27 mouse cellular contexts compared by ENCODE assay signal in genomic region chr10:14468623-14469022, GRCm38 (mm10).
A peak's percentile ranks its signal among the peaks of the same experiment; 100 is the strongest.
DNase-seq lines count a peak whose midpoint lies in the region; ATAC-seq and TF ChIP-seq lines count a peak whose summit lies in the region.
"Had no signal": no experiment of that assay in that cellular context is flagged by ENCODE, and none has a peak within 500 bp of the region (broad histone marks: within the 10 kb centered on the region; RNA-seq: fewer than 3 reads in every experiment).

No protein-coding gene starts in this region.

- 42% methylated on average over 10 of the region's 10 CpGs for WGBS in heart, embryonic 12.5 days
- WGBS in lung, postnatal 0 days: 63% methylated on average over 10 of the region's 10 CpGs

- no peak overlapping the region for H3K4me3 ChIP-seq in heart, embryonic 12.5 days
- H3K4me3 ChIP-seq in lung, postnatal 0 days (ENCODE audit: low read depth, low read length): no peak overlapping the region
- H3K4me3 ChIP-seq: embryonic facial prominence, embryonic 15.5 days; forebrain, embryonic 12.5 days; hindbrain, embryonic 12.5 days; intestine, embryonic 15.5 days; liver, embryonic 13.5 days; megakaryocyte, embryonic 14.5 days; midbrain, embryonic 12.5 days; myocyte; neural tube, embryonic 12.5 days had no signal

- intact Hi-C loops in heart, postnatal 10 days (cut with DNase I): no loop called here
- intact Hi-C loops in heart, postnatal 36 days (cut with DNase I): no loop called here

- peaks cover 9% of the 10 kb centered on the region; the same call in 1 of the 2 replicates for H3K4me1 ChIP-seq in heart, embryonic 12.5 days (replicated peaks)
- no peaks in the 10 kb centered on the region for H3K4me1 ChIP-seq in lung, postnatal 0 days (ENCODE audit: insufficient read depth, low read depth, low read length)
- H3K4me1 ChIP-seq: forebrain, embryonic 12.5 days; hindbrain, embryonic 12.5 days; intestine, embryonic 15.5 days; liver, embryonic 13.5 days; megakaryocyte, embryonic 14.5 days; midbrain, embryonic 12.5 days; neural tube, embryonic 12.5 days had no signal

- no peak for ATAC-seq in heart, embryonic 12.5 days (ENCODE audit: insufficient number of reproducible peaks, low FRiP score)
- peak; percentile 57; the same call in 1 of the 2 replicates for ATAC-seq in lung, postnatal 0 days
- ATAC-seq: forebrain, postnatal 0 days; hindbrain, postnatal 0 days; intestine, embryonic 15.5 days had no signal

- no peaks in the 10 kb centered on the region for H3K9me3 ChIP-seq in heart, embryonic 12.5 days (replicated peaks)
- no peaks in the 10 kb centered on the region for H3K9me3 ChIP-seq in lung, postnatal 0 days (ENCODE audit: low read length)
- H3K9me3 ChIP-seq: embryonic facial prominence, embryonic 15.5 days; forebrain, embryonic 12.5 days; hindbrain, embryonic 12.5 days; intestine, embryonic 15.5 days; liver, embryonic 13.5 days; megakaryocyte, embryonic 14.5 days; midbrain, embryonic 12.5 days; neural tube, embryonic 12.5 days had no signal

- no peak for TF ChIP-seq CTCF in lung, postnatal 0 days (IDR thresholded peaks at IDR 0.05)

- H3K27me3 ChIP-seq in heart, embryonic 12.5 days (replicated peaks): no peaks in the 10 kb centered on the region
- H3K27me3 ChIP-seq in lung, postnatal 0 days (replicated peaks; ENCODE audit: insufficient read depth, low read length): no peaks in the 10 kb centered on the region
- H3K27me3 ChIP-seq: embryonic facial prominence, embryonic 15.5 days; forebrain, embryonic 12.5 days; hindbrain, embryonic 12.5 days; intestine, embryonic 15.5 days; liver, embryonic 13.5 days; megakaryocyte, embryonic 14.5 days; midbrain, embryonic 12.5 days; neural tube, embryonic 12.5 days had no signal

- H3K4me2 ChIP-seq in heart, embryonic 12.5 days: 0 out of 2 replicates have a peak overlapping the region, but pooled peaks have one; percentile 16
- H3K4me2 ChIP-seq in lung, postnatal 0 days (replicated peaks; ENCODE audit: low read depth, low read length): no peak overlapping the region
- H3K4me2 ChIP-seq: embryonic facial prominence, embryonic 15.5 days; forebrain, embryonic 12.5 days; hindbrain, embryonic 12.5 days; intestine, embryonic 15.5 days; liver, embryonic 13.5 days; midbrain, embryonic 12.5 days; neural tube, embryonic 12.5 days had no signal

- H3K9ac ChIP-seq in heart, embryonic 12.5 days: no peak overlapping the region
- H3K9ac ChIP-seq in lung, postnatal 0 days (replicated peaks; ENCODE audit: low read depth): no peak overlapping the region
- H3K9ac ChIP-seq: embryonic facial prominence, embryonic 15.5 days; forebrain, embryonic 12.5 days; forebrain, postnatal 0 days; hindbrain, embryonic 12.5 days; intestine, embryonic 15.5 days; liver, embryonic 13.5 days; midbrain, embryonic 12.5 days; neural tube, embryonic 12.5 days had no signal

- DNase-seq in heart, adult 11 months: no peak
- DNase-seq in heart, postnatal 10 days: peak; percentile 30 to 34
- DNase-seq in heart, postnatal 36 days: no peak
- peak; percentile 50 for DNase-seq in lung, postnatal 0 days (ENCODE audit: low spot score)
- peak; percentile 24 to 61 for DNase-seq in lung, postnatal 4 days
- no peak for DNase-seq in spleen, postnatal 4 days (ENCODE audit: low spot score in 2 of 2)
- DNase-seq: adrenal gland, postnatal 14 days; cerebellum, adult 11-12 months; cerebellum, adult 9-11 months; forebrain, postnatal 0 days; heart, postnatal 14 days; kidney, adult 2 months; kidney, postnatal 4 days; left cerebral cortex, postnatal 4 days; liver, embryonic 13.5 days; right cerebral cortex, postnatal 4 days; thymus, postnatal 4 days had no signal

- no peak overlapping the region for H3K27ac ChIP-seq in heart, embryonic 12.5 days (ENCODE audit: poor library complexity, severe bottlenecking)
- no peak overlapping the region for H3K27ac ChIP-seq in lung, postnatal 0 days (ENCODE audit: low read length)
- H3K27ac ChIP-seq: embryonic facial prominence, embryonic 15.5 days; forebrain, embryonic 12.5 days; hindbrain, embryonic 12.5 days; hindbrain, postnatal 0 days; intestine, embryonic 15.5 days; liver, embryonic 13.5 days; midbrain, embryonic 12.5 days; neural tube, embryonic 12.5 days had no signal

- H3K36me3 ChIP-seq in heart, embryonic 12.5 days: no peaks in the 10 kb centered on the region; the same call in 1 of the 2 replicates
- no peaks in the 10 kb centered on the region for H3K36me3 ChIP-seq in lung, postnatal 0 days (ENCODE audit: insufficient read depth, low read length)
- H3K36me3 ChIP-seq: embryonic facial prominence, embryonic 15.5 days; forebrain, embryonic 12.5 days; hindbrain, embryonic 12.5 days; intestine, embryonic 15.5 days; liver, embryonic 13.5 days; midbrain, embryonic 12.5 days; neural tube, embryonic 12.5 days had no signal

- TF ChIP-seq EP300 in lung, postnatal 0 days (IDR thresholded peaks at IDR 0.05): no peak

Comparison
In these comparisons a context has a peak if more than half of its experiments do, and no peak if none do; other contexts are left out.
1. DNase-seq: peak in heart, postnatal 10 days (2 of 2), lung, postnatal 0 days (single experiment) and lung, postnatal 4 days (2 of 2); none in heart, adult 11 months (single experiment), heart, postnatal 36 days (0 of 2) and spleen, postnatal 4 days (0 of 2).